24 mouse cellular contexts compared by ENCODE assay signal in genomic region chr4:59821516-59821915, GRCm38 (mm10).
"Had no signal": no experiment of that assay in that cellular context is flagged by ENCODE, and none has a peak within 500 bp of the region (broad histone marks: within the 10 kb centered on the region; RNA-seq: fewer than 3 reads in every experiment).

No protein-coding gene starts in this region.

- H3K4me2 ChIP-seq: heart, embryonic 11.5 days; heart, embryonic 13.5 days; heart, embryonic 15.5 days; hindbrain, embryonic 13.5 days; hindbrain, embryonic 15.5 days; kidney, embryonic 15.5 days; limb, embryonic 13.5 days; limb, embryonic 15.5 days; liver, embryonic 12.5 days had no signal

- DNase-seq: gastrocnemius, adult 2 months; gastrocnemius, postnatal 10 days; gastrocnemius, postnatal 25 days; heart, adult 11 months; heart, adult 2 months; heart, postnatal 14 days; heart, postnatal 36 days; layer of hippocampus, adult 9-11 months; layer of hippocampus, postnatal 36 days; left cerebral cortex, postnatal 4 days had no signal

- H3K27me3 ChIP-seq: heart, embryonic 13.5 days; heart, embryonic 15.5 days; hindbrain, embryonic 13.5 days; hindbrain, embryonic 15.5 days; kidney, embryonic 15.5 days; limb, embryonic 13.5 days; limb, embryonic 15.5 days; liver, embryonic 12.5 days had no signal

- H3K4me3 ChIP-seq: gastrocnemius, adult 2 months; heart, adult 2 months; heart, embryonic 13.5 days; heart, embryonic 15.5 days; hindbrain, embryonic 13.5 days; hindbrain, embryonic 15.5 days; kidney, embryonic 15.5 days; layer of hippocampus, adult 2 months; limb, embryonic 13.5 days; limb, embryonic 15.5 days; liver, embryonic 12.5 days had no signal

- ATAC-seq: hindbrain, postnatal 0 days; intestine, embryonic 16.5 days; liver, embryonic 12.5 days had no signal

- H3K9me3 ChIP-seq: heart, embryonic 13.5 days; heart, embryonic 15.5 days; hindbrain, embryonic 13.5 days; hindbrain, embryonic 15.5 days; kidney, embryonic 15.5 days; limb, embryonic 13.5 days; limb, embryonic 15.5 days; liver, embryonic 12.5 days had no signal

- H3K27ac ChIP-seq: gastrocnemius, adult 2 months; heart, adult 2 months; heart, embryonic 13.5 days; heart, embryonic 15.5 days; hindbrain, embryonic 13.5 days; hindbrain, embryonic 15.5 days; hindbrain, postnatal 0 days; kidney, embryonic 15.5 days; kidney, postnatal 0 days; limb, embryonic 13.5 days; limb, embryonic 15.5 days; liver, embryonic 12.5 days; liver, embryonic 14.5 days had no signal

- H3K36me3 ChIP-seq: heart, embryonic 13.5 days; heart, embryonic 15.5 days; hindbrain, embryonic 13.5 days; hindbrain, embryonic 15.5 days; kidney, embryonic 15.5 days; limb, embryonic 13.5 days; limb, embryonic 15.5 days had no signal

- H3K9ac ChIP-seq: heart, embryonic 13.5 days; heart, embryonic 15.5 days; hindbrain, embryonic 13.5 days; hindbrain, embryonic 15.5 days; kidney, embryonic 15.5 days; limb, embryonic 13.5 days; limb, embryonic 15.5 days; liver, embryonic 12.5 days; liver, embryonic 14.5 days had no signal
